Mouse (Mus musculus) spleen, postnatal 14 days (tissue): ENCODE measurements around the gene Wnt3.
"Not testable (repeated sequence)": the region's sequence is repeated elsewhere in the genome, so short reads cannot be mapped to it uniquely, and the experiment has no call there.

Experiments
- DNase-seq, 2 experiments: peaks; one replicate each; pipeline ENCODE4 v3.0.0; 2021 to 2022; ENCODE audit warnings: low spot score in 2 of 2

Wnt3 gene

GRCm38 (mm10) chr11:103773387-103774227 lies at the start of gene Wnt3:
TSS of gene Wnt3 (plus strand) at chr11:103774150.
- no peak for DNase-seq

- DNase-seq: no peak
Measured at GRCm38 (mm10) chr11:103724331-103724771, 49.6 kb upstream of the Wnt3 start.

- no peak for DNase-seq
Measured at GRCm38 (mm10) chr11:103729282-103729985, 44.5 kb upstream of the Wnt3 start.

- DNase-seq: no peak
Measured at GRCm38 (mm10) chr11:103731594-103731993, 42.4 kb upstream of the Wnt3 start.

- DNase-seq: no peak
Measured at GRCm38 (mm10) chr11:103732306-103732705, 41.6 kb upstream of the Wnt3 start.

GRCm38 (mm10) chr11:103733069-103733468 lies 40.9 kb upstream of the Wnt3 start:
- DNase-seq: no peak

- no peak for DNase-seq
Measured at GRCm38 (mm10) chr11:103733961-103734360, 40.0 kb upstream of the Wnt3 start.

GRCm38 (mm10) chr11:103734411-103735045 lies 39.4 kb upstream of the Wnt3 start:
- DNase-seq: no peak

GRCm38 (mm10) chr11:103735046-103735781 lies 38.7 kb upstream of the Wnt3 start:
- no peak for DNase-seq

- no peak for DNase-seq
Measured at GRCm38 (mm10) chr11:103749306-103750089, 24.5 kb upstream of the Wnt3 start, which contains the start of gene Wnt9b. TSS of gene Wnt9b (minus strand) at chr11:103749821.

- no peak for DNase-seq
Measured at GRCm38 (mm10) chr11:103750612-103751011, 23.3 kb upstream of the Wnt3 start.

- no peak for DNase-seq
Measured at GRCm38 (mm10) chr11:103758054-103758453, 15.9 kb upstream of the Wnt3 start.

GRCm38 (mm10) chr11:103758706-103759105 lies 15.2 kb upstream of the Wnt3 start:
- peak; percentile 37 to 44 for DNase-seq

GRCm38 (mm10) chr11:103760101-103760500 lies 13.8 kb upstream of the Wnt3 start:
- DNase-seq: no peak

GRCm38 (mm10) chr11:103760891-103761290 lies 13.1 kb upstream of the Wnt3 start:
- not testable (repeated sequence) for DNase-seq

- no peak for DNase-seq
Measured at GRCm38 (mm10) chr11:103763410-103764163, 10.4 kb upstream of the Wnt3 start.

GRCm38 (mm10) chr11:103764601-103765000 lies 9.3 kb upstream of the Wnt3 start:
- no peak for DNase-seq

GRCm38 (mm10) chr11:103765556-103766011 lies 8.4 kb upstream of the Wnt3 start:
- DNase-seq: no peak

- no peak for DNase-seq
Measured at GRCm38 (mm10) chr11:103771160-103771817, 2.7 kb upstream of the Wnt3 start.
